Mouse (Mus musculus) heart, embryonic 16.5 days (tissue): ENCODE data around the gene Sec16a. TPM values are rescaled to one million over a fixed set of nuclear protein-coding genes. Genes with fewer than 3 reads are reported as not detected.

ENCODE experiments used
- ATAC-seq: fragments of 200-750 bp; cut with Nextera tagmentation; replicated peaks from 2 replicates; pipeline ENCODE4 v1.8.0; 2017; ENCODE audit warnings: moderate number of reproducible peaks; ENCODE audit not compliant: insufficient read depth, low FRiP score; ENCODE audit errors: extremely low read depth
- H3K27ac ChIP-seq: fragments of 300-500 bp; sonication (generic); 2 replicates; pipeline ENCODE4 v1.5.1; 2014; ENCODE audit warnings: mild to moderate bottlenecking, low read length, control low read depth, moderate library complexity
- H3K27me3 ChIP-seq: fragments of 300-500 bp; sonication (generic); 2 replicates; pipeline ENCODE4 v1.6.1; 2014; ENCODE audit warnings: low read length, mixed read lengths; ENCODE audit not compliant: control insufficient read depth, insufficient read depth
- H3K36me3 ChIP-seq: fragments of 300-500 bp; sonication (generic); 2 replicates; pipeline ENCODE4 v1.6.1; 2014; ENCODE audit not compliant: control insufficient read depth, insufficient read depth
- H3K4me1 ChIP-seq: fragments of 300-500 bp; sonication (generic); 2 replicates; pipeline ENCODE4 v1.6.1; 2014; ENCODE audit warnings: low read length, mixed read lengths; ENCODE audit not compliant: control insufficient read depth, insufficient read depth
- H3K4me2 ChIP-seq: fragments of 300-500 bp; sonication (generic); 2 replicates; pipeline ENCODE4 v1.6.1; 2014; ENCODE audit warnings: low read depth, mild to moderate bottlenecking, control low read depth, low read length
- H3K4me3 ChIP-seq: fragments of 300-500 bp; sonication (generic); 2 replicates; pipeline ENCODE4 v1.5.1; 2014; ENCODE audit warnings: mild to moderate bottlenecking, control low read depth, low read length
- H3K9ac ChIP-seq: fragments of 300-500 bp; sonication (generic); 2 replicates; pipeline ENCODE4 v1.6.1; 2014; ENCODE audit warnings: low read length, control low read depth
- H3K9me3 ChIP-seq: fragments of 300-500 bp; sonication (generic); replicated peaks from 2 replicates; pipeline ENCODE4 v1.6.1; 2016; ENCODE audit warnings: low read length; ENCODE audit not compliant: control insufficient read depth
- WGBS: fragments of 180-500 bp; shearing (Covaris S2); extraction: QIAGEN DNeasy Blood & Tissue Kit; methylation state at CpG from one replicate; pipeline ENCODE4 v1.1.7; 2014; 5-methylcytosine and 5-hydroxymethylcytosine counted together
- polyA plus RNA-seq: library from polyadenylated mRNA; unstranded; fragments of >200 nt; fragmentation: Nextera tagmentation; extraction: Ambion mirVana; gene quantifications from 2 replicates; pipeline ENCODE4 v1.2.1, GENCODE M21; 2015

The Sec16a gene
- polyA plus RNA-seq, 1 experiment from 2014 or later, result 14.5 TPM

DNA sequence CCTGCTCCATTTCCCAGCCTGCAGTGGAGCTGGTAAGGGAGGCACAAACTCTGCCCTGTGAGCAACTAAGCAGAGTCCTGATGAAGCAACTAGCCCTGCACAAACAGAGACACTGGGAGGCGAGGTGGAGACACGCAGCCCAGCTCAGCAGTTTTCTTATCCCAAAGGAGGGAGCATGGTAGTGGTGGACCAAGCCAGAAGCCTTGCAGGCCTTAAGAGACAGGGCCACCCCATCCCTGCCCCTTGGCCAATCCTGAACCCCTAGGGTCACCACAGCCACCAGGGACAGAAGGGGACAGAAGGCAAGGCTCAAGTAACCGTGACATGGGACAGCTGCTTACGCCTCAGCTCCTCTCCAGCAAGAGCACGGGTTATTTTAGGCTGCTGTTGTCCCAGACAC, 16.7 kb upstream of the Sec16a start:
- ATAC-seq, result no peak
- Histone ChIP-seq H3K36me3 (peaks cover 42% of the 10 kb centered on the region), H3K27me3 (no peaks in the 10 kb centered on the region), H3K27ac (no peak overlapping the region), H3K9me3 (no peaks in the 10 kb centered on the region), H3K9ac (no peak overlapping the region), H3K4me3 (no peak overlapping the region), H3K4me2 (no peak overlapping the region), H3K4me1 (peaks cover 7% of the 10 kb centered on the region; the same call in 1 of the 2 replicates)
- WGBS, result 71% methylated on average over 5 of the region's 5 CpGs

DNA sequence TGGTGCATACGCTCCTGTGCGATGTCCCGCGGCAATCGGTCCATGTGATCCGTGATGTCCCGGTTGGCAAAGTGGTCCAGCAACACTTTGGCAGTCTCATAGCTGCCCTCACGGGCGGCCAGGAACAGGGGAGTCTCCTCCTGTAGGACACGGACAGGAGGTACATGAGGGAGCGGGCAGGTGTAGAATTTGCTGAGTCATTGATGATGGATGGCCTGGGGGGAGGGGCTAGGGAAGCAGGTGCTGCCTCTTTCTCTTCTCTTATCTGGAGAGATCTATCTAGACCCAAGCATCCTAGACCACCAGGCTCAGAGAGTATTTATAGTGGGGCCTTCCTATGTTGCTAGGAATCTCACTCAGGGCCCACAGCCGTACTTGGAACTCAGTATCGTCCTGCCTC, 15.8 kb upstream of the Sec16a start:
- Histone ChIP-seq H3K27me3 (no peaks in the 10 kb centered on the region), H3K4me1 (peaks cover 7% of the 10 kb centered on the region; the same call in 1 of the 2 replicates), H3K27ac (no peak overlapping the region), H3K9ac (no peak overlapping the region), H3K36me3 (peaks cover 42% of the 10 kb centered on the region), H3K9me3 (no peaks in the 10 kb centered on the region), H3K4me3 (no peak overlapping the region), H3K4me2 (no peak overlapping the region)
- 85% methylated on average over 13 of the region's 13 CpGs for WGBS
- no peak for ATAC-seq

DNA sequence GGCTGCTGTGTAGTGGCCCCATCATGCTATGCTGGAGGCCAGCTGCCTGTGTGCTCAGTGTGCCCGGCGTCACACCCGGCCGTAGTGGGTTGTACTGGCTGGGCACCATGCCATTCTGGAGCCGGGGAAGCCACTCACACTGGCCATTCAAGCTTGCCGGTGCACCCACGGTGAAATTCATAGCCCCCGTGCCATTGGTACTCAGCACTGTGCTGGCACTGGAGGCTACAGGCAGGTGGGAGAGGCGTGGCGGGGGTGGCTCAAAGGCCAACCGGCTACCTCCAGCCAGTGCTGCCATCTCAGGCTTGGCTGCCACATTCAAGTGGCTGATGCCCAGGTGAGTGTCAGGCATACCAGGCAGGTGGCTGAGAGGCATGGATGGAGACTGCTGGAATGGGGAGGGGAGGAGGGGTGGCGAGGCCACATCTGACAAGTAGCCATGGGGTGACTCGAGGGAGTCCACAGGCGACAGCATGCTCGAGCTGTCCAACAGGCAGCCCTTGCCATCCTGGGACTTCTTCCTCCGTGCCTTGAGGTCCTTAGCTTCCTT, 15.2 kb upstream of the Sec16a start:
- ATAC-seq, result no peak
- Histone ChIP-seq H3K4me1 (peaks cover 7% of the 10 kb centered on the region; the same call in 1 of the 2 replicates), H3K36me3 (peaks cover 39% of the 10 kb centered on the region), H3K27ac (no peak overlapping the region), H3K4me2 (no peak overlapping the region), H3K27me3 (no peaks in the 10 kb centered on the region), H3K9ac (no peak overlapping the region), H3K9me3 (no peaks in the 10 kb centered on the region), H3K4me3 (no peak overlapping the region)
- WGBS, result 86% methylated on average over 16 of the region's 16 CpGs

DNA sequence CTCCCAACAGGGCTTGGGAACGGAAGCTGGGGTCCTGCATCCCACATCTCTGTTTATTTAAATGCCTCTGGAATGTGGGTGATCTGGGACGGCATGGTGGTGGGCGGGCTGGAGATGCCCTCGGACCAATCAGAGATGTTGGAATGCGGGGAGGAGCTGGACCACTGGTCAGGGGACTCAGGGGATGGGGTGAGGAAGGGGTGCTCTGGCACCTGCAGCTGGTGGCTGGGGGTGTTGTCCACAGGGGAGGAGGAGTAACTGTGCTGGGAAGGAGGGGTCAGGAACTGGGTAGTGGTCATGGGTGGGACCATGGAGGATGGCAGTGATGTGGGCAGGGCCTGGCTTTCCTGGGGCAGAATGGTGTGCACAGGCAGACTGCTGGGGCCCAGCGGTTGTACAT, 14.5 kb upstream of the Sec16a start:
- Histone ChIP-seq H3K27ac (no peak overlapping the region), H3K9me3 (no peaks in the 10 kb centered on the region), H3K4me1 (peaks cover 7% of the 10 kb centered on the region; the same call in 1 of the 2 replicates), H3K4me2 (no peak overlapping the region), H3K9ac (no peak overlapping the region), H3K4me3 (no peak overlapping the region), H3K36me3 (peaks cover 32% of the 10 kb centered on the region), H3K27me3 (no peaks in the 10 kb centered on the region)
- WGBS, result 41% methylated on average over 6 of the region's 6 CpGs
- 0 out of 2 replicates have a peak, but pooled peaks have one; percentile 16 for ATAC-seq

DNA sequence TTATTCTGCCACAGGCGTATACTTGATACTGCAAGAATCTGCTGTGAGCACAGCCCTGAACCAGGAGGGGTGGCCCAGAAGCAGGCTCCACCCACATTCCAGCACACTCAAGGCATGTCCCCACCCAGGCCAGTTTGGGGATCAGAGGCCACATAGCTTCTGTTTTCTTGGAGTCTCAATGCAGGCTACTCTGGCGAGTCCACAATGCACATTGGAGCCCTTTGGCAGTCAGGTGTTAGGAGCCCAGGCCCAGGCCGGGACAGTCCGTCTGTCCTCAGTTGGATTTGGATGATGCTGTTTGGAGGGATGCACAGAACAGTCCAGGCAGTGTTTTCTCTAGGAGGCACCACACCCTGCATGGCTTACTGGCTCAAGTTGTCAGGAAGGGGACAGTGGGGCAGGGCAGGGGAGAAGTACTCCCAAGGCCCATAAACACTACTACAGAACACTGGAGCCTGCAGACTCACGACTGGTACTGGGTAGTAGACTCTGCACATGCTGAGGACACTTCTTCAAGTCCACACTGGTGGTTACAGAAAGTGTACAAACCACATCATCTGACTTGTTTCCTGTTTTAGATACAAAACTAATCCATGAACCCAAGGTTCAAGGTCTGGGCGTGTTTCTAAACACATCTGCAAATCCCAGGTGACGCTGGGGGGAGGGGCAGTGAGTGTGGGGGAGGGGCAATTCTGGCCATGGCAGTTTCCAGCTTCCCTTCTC, 13.5 kb upstream of the Sec16a start:
- Histone ChIP-seq H3K27me3 (no peaks in the 10 kb centered on the region), H3K4me2 (no peak overlapping the region), H3K4me3 (no peak overlapping the region), H3K4me1 (peaks cover 7% of the 10 kb centered on the region; the same call in 1 of the 2 replicates), H3K9me3 (no peaks in the 10 kb centered on the region), H3K9ac (no peak overlapping the region), H3K36me3 (peaks cover 26% of the 10 kb centered on the region), H3K27ac (peak overlapping the region; percentile 24; the same call in 1 of the 2 replicates)
- WGBS, result 37% methylated on average over 7 of the region's 7 CpGs
- peak; percentile 24 for ATAC-seq

DNA sequence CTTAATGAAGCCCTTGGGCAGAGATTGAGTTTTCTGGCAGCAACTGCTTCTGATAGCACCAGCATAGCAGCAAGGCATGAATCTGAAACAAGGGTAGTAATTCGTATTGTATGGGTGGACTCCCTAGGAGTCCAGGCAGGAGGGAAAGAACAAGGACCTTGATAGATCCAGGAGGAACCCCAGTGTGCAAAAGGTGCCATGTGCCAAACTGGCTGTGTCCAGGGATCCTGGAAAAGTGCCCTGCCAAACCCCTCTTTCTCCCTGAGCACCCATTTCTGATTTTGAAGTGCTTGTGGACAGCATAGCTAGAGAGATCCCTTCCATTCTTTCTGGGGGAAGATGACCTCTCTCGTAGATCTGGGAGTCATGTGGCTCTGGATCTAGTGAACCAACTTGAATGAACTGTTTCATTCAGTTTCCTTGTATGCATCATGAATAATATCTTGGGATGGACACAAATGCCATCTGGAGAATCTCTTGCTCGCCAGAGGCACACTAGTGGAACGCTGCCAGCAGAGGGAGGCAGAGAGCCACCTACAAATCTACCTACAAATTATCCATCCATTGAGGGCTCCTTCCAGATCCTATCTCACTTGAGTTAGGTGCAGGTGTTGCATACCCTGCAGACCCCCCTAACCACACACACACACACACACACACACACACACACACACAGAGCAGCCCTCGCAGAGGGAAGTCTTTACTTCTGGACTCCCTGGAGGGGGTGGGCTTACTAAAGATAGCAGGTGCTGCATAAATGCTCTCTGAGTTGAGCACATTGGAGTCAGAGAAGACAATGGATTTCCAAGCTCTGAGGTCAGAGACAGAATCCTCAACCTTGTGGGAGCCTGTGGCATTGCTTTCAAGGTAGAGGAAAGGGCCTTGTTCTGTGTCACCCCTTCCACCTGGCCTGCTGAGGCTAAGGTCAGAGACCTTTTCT, 4.4 kb upstream of the Sec16a start:
- no peak for ATAC-seq
- no peaks in the 10 kb centered on the region for H3K36me3 ChIP-seq
- no peak overlapping the region for H3K27ac ChIP-seq
- H3K27me3 ChIP-seq, result no peaks in the 10 kb centered on the region
- WGBS, result 23% methylated on average over 5 of the region's 5 CpGs
- H3K9ac ChIP-seq, result no peak overlapping the region
- no peaks in the 10 kb centered on the region for H3K9me3 ChIP-seq
- H3K4me2 ChIP-seq, result no peak overlapping the region
- no peak overlapping the region for H3K4me3 ChIP-seq
- peaks cover 20% of the 10 kb centered on the region for H3K4me1 ChIP-seq

DNA sequence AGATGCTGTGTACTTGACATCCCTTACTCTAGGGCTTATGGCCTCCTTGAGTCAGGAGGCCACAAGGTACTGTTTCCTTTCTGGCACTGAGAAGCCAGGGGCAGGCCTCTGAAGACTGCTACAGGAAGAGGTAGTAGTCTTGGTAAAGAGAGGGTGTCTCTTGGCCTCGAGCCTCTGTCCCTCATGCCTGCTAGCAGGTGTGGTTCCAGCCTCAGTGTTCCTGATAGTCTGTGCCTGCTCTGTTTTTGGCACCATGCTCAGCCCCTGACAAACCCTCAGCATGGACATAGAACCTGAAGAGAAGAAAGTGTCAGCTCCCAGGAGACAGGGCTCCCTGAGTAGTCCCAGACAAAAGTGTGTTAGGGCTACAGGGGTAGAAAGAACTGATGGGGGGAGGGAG, 2.4 kb upstream of the Sec16a start:
- peaks cover 35% of the 10 kb centered on the region for H3K4me1 ChIP-seq
- H3K27ac ChIP-seq, result no peak overlapping the region
- 54% methylated on average over 1 of the region's 1 CpGs for WGBS
- H3K4me2 ChIP-seq, result no peak overlapping the region
- no peak overlapping the region; the same call in 1 of the 2 replicates for H3K9ac ChIP-seq
- H3K4me3 ChIP-seq, result no peak overlapping the region
- H3K27me3 ChIP-seq, result no peaks in the 10 kb centered on the region
- no peaks in the 10 kb centered on the region for H3K36me3 ChIP-seq
- H3K9me3 ChIP-seq, result no peaks in the 10 kb centered on the region
- no peak for ATAC-seq

DNA sequence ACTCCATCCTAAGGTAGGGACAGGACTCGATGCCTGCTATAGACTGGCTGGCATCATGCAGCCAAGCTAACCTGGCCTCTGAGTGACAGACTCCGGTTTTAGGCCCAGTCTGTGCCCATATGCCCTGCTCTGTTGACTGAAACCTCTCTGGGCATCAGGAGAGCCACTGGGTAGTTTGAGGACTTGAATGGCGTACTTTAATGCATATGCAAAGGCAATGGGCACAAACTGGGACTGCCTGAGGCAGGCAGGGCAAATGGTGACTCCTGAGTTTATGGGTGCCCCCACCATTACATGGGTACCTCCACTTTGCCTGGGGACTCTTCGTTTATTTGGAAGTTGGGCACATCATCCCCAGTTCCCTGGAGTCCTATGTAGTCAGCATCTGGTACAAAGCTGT, 1.7 kb upstream of the Sec16a start:
- Histone ChIP-seq H3K4me3 (peak overlapping the region; percentile 61), H3K36me3 (peaks cover 2% of the 10 kb centered on the region), H3K9ac (peak overlapping the region; percentile 70), H3K27me3 (no peaks in the 10 kb centered on the region), H3K27ac (peak overlapping the region; percentile 94), H3K9me3 (no peaks in the 10 kb centered on the region), H3K4me2 (peak overlapping the region; percentile 67), H3K4me1 (peaks cover 35% of the 10 kb centered on the region)
- WGBS, result 76% methylated on average over 4 of the region's 4 CpGs
- ATAC-seq, result no peak
